Mouse (Mus musculus): ENCODE results near the gene Mmp14. TPM values are rescaled to one million over a fixed set of nuclear protein-coding genes. Genes with fewer than 3 reads are reported as not detected.

Gene Mmp14
- polyA plus RNA-seq, 1 experiment = 15.9 TPM

DNA sequence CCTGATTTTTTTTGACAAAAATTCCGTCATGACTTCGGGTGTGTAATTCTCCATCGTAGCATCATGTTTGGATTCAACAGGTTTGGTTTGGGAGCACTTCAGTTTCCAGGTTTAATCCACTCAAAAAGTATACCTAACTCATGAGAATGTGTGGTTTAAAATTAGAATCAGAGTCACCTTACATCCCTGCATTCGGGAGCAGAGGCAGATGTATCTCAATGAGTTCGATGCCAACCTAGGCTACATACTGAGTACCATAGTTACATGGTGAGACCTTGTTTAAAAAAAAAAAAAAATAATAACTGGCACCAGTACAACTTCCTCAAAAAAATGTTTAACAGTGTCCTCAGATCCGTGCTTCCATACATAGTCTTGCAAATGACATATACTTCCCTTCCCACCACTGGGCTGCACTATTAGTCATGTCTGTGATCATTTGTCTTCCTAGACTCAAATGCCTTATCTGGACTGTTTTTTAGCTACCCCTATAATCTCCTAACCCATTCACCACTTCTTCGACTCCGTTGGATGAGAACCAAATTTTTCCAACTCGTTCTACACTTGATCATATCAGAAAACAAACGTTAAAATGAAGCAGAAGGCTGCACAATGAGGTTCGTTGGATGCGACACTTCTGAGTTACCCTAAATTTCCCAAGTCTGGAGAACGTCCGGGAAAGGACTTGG lies 5.3 kb upstream of the Mmp14 start:
- TF ChIP-seq CTCF (IDR thresholded peaks at IDR 0.05; ENCODE audit: borderline replicate concordance, insufficient read depth, low read depth, low read length) (no peak), POLR2A (IDR thresholded peaks at IDR 0.05; ENCODE audit: borderline replicate concordance, insufficient read depth, low read length) (no peak)
- WGBS = 26% methylated on average over 14 of the region's 14 CpGs
- H3K4me3 ChIP-seq (replicated peaks; ENCODE audit: insufficient read depth, low read depth, low read length) = peak overlapping the region; percentile 63

DNA sequence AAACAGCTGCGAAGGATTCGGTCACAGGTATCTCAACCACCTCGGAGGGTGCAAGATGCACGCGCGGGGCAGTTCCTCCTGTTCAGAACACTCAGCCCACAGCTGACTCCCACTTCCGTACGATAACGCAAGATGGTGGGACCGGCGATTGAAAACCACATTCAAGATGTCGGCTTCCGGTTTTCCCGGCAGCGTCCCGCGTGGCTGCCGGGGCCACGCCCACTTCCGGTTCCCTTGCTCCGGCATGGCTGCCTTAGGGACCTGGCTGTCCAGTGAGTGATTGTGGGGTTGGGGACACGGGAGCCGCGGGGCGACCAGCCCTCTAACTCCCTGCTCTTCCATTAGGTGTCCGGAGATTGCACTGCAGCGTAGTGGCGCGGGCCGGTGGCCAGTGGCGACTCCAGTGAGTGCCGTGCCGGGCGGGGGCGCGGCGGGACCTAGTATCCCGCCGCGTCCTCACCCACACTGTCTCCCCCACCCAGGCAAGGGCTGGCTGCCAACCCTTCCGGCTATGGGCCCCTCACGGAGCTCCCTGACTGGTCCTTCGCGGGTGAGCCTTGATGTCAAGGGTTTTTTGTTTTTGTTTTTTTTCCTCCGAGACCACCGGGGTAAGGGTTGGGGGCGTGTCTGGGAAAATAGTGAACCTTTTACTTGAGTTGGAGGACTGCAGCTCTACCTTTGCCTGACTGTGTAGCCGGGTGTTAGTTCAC lies 4.6 kb upstream of the Mmp14 start, which contains the start of gene Mrpl52:
Mrpl52 (plus strand) TSS at position 221 of the 710 bp plus-strand sequence.
- Histone ChIP-seq H3K27ac (ENCODE audit: insufficient read depth, low read length) (no peak within 1 kb of the TSS), H3K4me3 (replicated peaks; ENCODE audit: insufficient read depth, low read depth, low read length) (peak within 1 kb of the TSS; percentile 63), H3K4me1 (ENCODE audit: control insufficient read depth, insufficient read depth, low read length) (peaks cover 3% of the 10 kb centered on the region; the same call in 1 of the 2 replicates), H3K27me3 (ENCODE audit: control insufficient read depth, insufficient read depth, low read length) (0 out of 2 replicates have a peak, but pooled peaks cover 1% of the 10 kb centered on the region)
- DNase-seq = peak; percentile 90 to 91
- WGBS = under 1% methylated on average over 48 of the region's 48 CpGs
- TF ChIP-seq CTCF (IDR thresholded peaks at IDR 0.05; ENCODE audit: borderline replicate concordance, insufficient read depth, low read depth, low read length) (no peak), POLR2A (IDR thresholded peaks at IDR 0.05; ENCODE audit: borderline replicate concordance, insufficient read depth, low read length) (peak; percentile 71; the same call in 1 of the 2 replicates)

More for the DNA sequence above, 5.3 kb upstream of the Mmp14 start:
- no peak for DNase-seq
- Histone ChIP-seq H3K27me3 (ENCODE audit: control insufficient read depth, insufficient read depth, low read length) (0 out of 2 replicates have a peak, but pooled peaks cover 1% of the 10 kb centered on the region), H3K4me1 (ENCODE audit: control insufficient read depth, insufficient read depth, low read length) (peaks cover 3% of the 10 kb centered on the region; the same call in 1 of the 2 replicates), H3K27ac (ENCODE audit: insufficient read depth, low read length) (no peak overlapping the region)

GRCm38 (mm10) chr14:54427696-54428095 lies 3.7 kb upstream of the Mmp14 start:
- Histone ChIP-seq H3K4me3 (replicated peaks; ENCODE audit: insufficient read depth, low read depth, low read length) (no peak overlapping the region), H3K27me3 (ENCODE audit: control insufficient read depth, insufficient read depth, low read length) (peaks cover 6% of the 10 kb centered on the region; the same call in 1 of the 2 replicates), H3K4me1 (ENCODE audit: control insufficient read depth, insufficient read depth, low read length) (peaks cover 3% of the 10 kb centered on the region; the same call in 1 of the 2 replicates), H3K27ac (ENCODE audit: insufficient read depth, low read length) (no peak overlapping the region)
- DNase-seq = no peak
- TF ChIP-seq CTCF (IDR thresholded peaks at IDR 0.05; ENCODE audit: borderline replicate concordance, insufficient read depth, low read depth, low read length) (no peak), POLR2A (IDR thresholded peaks at IDR 0.05; ENCODE audit: borderline replicate concordance, insufficient read depth, low read length) (no peak)
- 89% methylated on average over 7 of the region's 7 CpGs for WGBS

GRCm38 (mm10) chr14:54428421-54428820 lies 3.0 kb upstream of the Mmp14 start:
- no peak for TF ChIP-seq CTCF (IDR thresholded peaks at IDR 0.05; ENCODE audit: borderline replicate concordance, insufficient read depth, low read depth, low read length)
- no peak for TF ChIP-seq POLR2A (IDR thresholded peaks at IDR 0.05; ENCODE audit: borderline replicate concordance, insufficient read depth, low read length)
- no peak for DNase-seq
- Histone ChIP-seq H3K4me1 (ENCODE audit: control insufficient read depth, insufficient read depth, low read length) (peaks cover 3% of the 10 kb centered on the region), H3K4me3 (replicated peaks; ENCODE audit: insufficient read depth, low read depth, low read length) (no peak overlapping the region), H3K27me3 (ENCODE audit: control insufficient read depth, insufficient read depth, low read length) (peaks cover 9% of the 10 kb centered on the region; the same call in 1 of the 2 replicates), H3K27ac (ENCODE audit: insufficient read depth, low read length) (no peak overlapping the region)
- WGBS = 92% methylated on average over 5 of the region's 5 CpGs

DNA sequence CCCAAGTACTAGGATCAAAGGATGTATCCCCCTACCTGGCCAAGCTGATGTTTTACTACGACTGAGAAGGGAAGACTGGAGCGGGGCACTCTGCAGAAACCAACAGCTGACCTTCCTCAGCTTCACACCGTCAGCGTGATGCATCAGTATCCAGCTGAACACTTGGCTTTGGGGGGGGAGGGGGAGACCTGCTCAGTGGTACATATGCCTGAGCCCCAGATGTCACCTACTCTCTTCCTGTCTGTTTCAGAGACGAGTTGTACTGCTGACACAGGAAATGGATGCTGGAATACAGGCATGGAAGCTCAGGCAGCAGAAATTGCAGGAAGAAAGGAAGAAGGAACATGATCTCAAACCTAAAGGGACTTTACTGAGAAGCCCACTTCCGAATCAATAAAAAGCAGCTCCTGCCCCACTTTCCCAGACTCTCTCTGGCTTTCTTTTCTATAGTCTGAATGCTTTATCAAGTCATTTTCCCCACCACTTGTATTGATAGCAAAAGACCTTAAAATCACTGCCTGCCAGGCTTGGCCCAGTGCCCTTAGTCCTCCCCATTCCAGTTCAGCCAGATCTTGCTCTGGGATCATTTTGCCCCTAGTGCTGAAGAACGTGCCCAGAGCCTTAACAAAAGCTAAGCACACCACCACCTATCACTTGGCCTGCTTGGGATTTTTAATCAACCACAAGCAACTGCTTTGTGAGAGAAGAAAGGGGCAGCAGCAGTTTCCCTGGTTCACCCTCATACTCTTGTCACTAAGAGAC lies 1.9 kb upstream of the Mmp14 start:
- Histone ChIP-seq H3K4me3 (replicated peaks; ENCODE audit: insufficient read depth, low read depth, low read length) (no peak overlapping the region), H3K4me1 (ENCODE audit: control insufficient read depth, insufficient read depth, low read length) (peaks cover 3% of the 10 kb centered on the region), H3K27ac (ENCODE audit: insufficient read depth, low read length) (no peak overlapping the region), H3K27me3 (ENCODE audit: control insufficient read depth, insufficient read depth, low read length) (peaks cover 9% of the 10 kb centered on the region; the same call in 1 of the 2 replicates)
- no peak for DNase-seq
- TF ChIP-seq POLR2A (IDR thresholded peaks at IDR 0.05; ENCODE audit: borderline replicate concordance, insufficient read depth, low read length) (no peak), CTCF (IDR thresholded peaks at IDR 0.05; ENCODE audit: borderline replicate concordance, insufficient read depth, low read depth, low read length) (no peak)
- WGBS = 45% methylated on average over 7 of the region's 7 CpGs

DNA sequence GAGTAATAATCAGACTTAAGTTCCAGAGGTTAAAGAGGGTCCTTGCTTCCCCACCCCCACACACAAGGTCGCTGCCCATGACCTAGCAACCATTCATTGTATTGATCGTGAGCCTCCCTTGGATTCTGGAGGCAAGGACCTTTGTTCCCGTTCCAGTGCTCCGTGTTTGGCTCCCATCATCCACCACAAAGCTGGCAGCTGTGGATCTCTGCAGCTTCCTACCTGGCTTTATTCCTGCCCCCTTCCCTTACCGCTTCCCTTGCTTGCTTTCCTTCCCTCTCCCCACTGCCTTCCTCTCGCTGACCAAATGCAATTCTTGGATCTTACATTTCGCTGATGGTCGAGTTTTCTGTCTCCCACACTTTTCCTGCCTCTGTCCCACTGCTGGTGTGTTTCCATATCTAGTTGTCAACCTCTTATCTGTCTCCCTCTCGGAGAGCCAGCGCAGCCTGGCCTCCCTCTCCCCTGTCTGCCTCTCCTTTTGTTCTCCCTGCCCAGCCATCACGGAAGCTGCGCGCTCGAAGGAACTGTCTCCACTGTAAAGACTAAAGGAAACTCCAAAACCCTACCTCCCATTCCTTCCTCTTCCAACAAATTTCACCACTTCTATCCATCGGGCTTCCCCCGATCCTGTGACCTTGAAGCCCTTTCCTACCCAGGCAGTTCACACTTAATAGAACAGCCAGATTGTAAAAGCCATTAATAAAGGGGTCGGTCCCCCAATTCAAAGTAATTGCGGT lies 836 bp upstream of the Mmp14 start:
- no peak overlapping the region for H3K27ac ChIP-seq (ENCODE audit: insufficient read depth, low read length)
- TF ChIP-seq POLR2A (IDR thresholded peaks at IDR 0.05; ENCODE audit: borderline replicate concordance, insufficient read depth, low read length) (no peak), CTCF (IDR thresholded peaks at IDR 0.05; ENCODE audit: borderline replicate concordance, insufficient read depth, low read depth, low read length) (no peak)
- WGBS = 33% methylated on average over 18 of the region's 18 CpGs
- no peak for DNase-seq
- H3K4me1 ChIP-seq (ENCODE audit: control insufficient read depth, insufficient read depth, low read length) = peaks cover 3% of the 10 kb centered on the region
- no peak overlapping the region for H3K4me3 ChIP-seq (replicated peaks; ENCODE audit: insufficient read depth, low read depth, low read length)
- H3K27me3 ChIP-seq (ENCODE audit: control insufficient read depth, insufficient read depth, low read length) = peaks cover 9% of the 10 kb centered on the region; the same call in 1 of the 2 replicates

All from cerebellum, adult 2 months (tissue).